Mouse (Mus musculus): ENCODE results near the gene Snrnp200.
A peak's percentile ranks its signal among the peaks of the same experiment; 100 is the strongest.
"Not testable (repeated sequence)": the region's sequence is repeated elsewhere in the genome, so short reads cannot be mapped to it uniquely, and the experiment has no call there.

Snrnp200 gene

GRCm38 (mm10) chr2:127254604-127255134, 46.5 kb downstream of the Snrnp200 start:
- no peak for DNase-seq (ENCODE audit: low spot score)

GRCm38 (mm10) chr2:127255294-127255693, 47.1 kb downstream of the Snrnp200 start:
- DNase-seq (ENCODE audit: low spot score): no peak

- DNase-seq (ENCODE audit: low spot score): no peak
Observed at GRCm38 (mm10) chr2:127259340-127259739, 51.2 kb downstream of the Snrnp200 start.

GRCm38 (mm10) chr2:127262480-127262879, 54.3 kb downstream of the Snrnp200 start:
- DNase-seq (ENCODE audit: low spot score): no peak

GRCm38 (mm10) chr2:127267854-127268253, 59.7 kb downstream of the Snrnp200 start:
- DNase-seq (ENCODE audit: low spot score): no peak

GRCm38 (mm10) chr2:127269491-127270299, 61.5 kb downstream of the Snrnp200 start, which contains the start of gene Stard7:
Gene Stard7, plus strand, starts transcription at chr2:127270218.
- DNase-seq (ENCODE audit: low spot score): peak; percentile 93

- peak; percentile 77 for DNase-seq (ENCODE audit: low spot score)
Observed at GRCm38 (mm10) chr2:127270300-127271041, 62.3 kb downstream of the Snrnp200 start.

- peak; percentile 6 for DNase-seq (ENCODE audit: low spot score)
Observed at GRCm38 (mm10) chr2:127271042-127271515, 62.9 kb downstream of the Snrnp200 start.

- DNase-seq (ENCODE audit: low spot score): not testable (repeated sequence)
Observed at GRCm38 (mm10) chr2:127272049-127272448, 63.9 kb downstream of the Snrnp200 start.

GRCm38 (mm10) chr2:127272806-127273205, 64.6 kb downstream of the Snrnp200 start:
- no peak for DNase-seq (ENCODE audit: low spot score)

- DNase-seq (ENCODE audit: low spot score): no peak
Observed at GRCm38 (mm10) chr2:127274590-127274989, 66.4 kb downstream of the Snrnp200 start.

GRCm38 (mm10) chr2:127275551-127276320, 67.5 kb downstream of the Snrnp200 start:
- DNase-seq (ENCODE audit: low spot score): no peak

GRCm38 (mm10) chr2:127278162-127278561, 70.0 kb downstream of the Snrnp200 start:
- no peak for DNase-seq (ENCODE audit: low spot score)
